Mouse (Mus musculus) kidney, embryonic 14.5 days (tissue): Measurements from ENCODE around the gene Ms4a10. TPM values are rescaled to one million over a fixed set of nuclear protein-coding genes. Genes with fewer than 3 reads are reported as not detected.

Experiments
- ATAC-seq: fragments of 200-750 bp; cut with Nextera tagmentation; 2 replicates; pipeline ENCODE4 v1.8.0; 2017; ENCODE audit warnings: moderate number of reproducible peaks, mild to moderate bottlenecking, moderate TSS enrichment, moderate library complexity; ENCODE audit not compliant: low FRiP score, low TSS enrichment
- H3K27ac ChIP-seq: fragments of 300-500 bp; sonication (generic); 2 replicates; pipeline ENCODE4 v1.5.1; 2014; ENCODE audit warnings: low read depth, mild to moderate bottlenecking, low read length, moderate library complexity, mixed read lengths
- H3K27me3 ChIP-seq: fragments of 300-500 bp; sonication (generic); 2 replicates; pipeline ENCODE4 v1.6.1; 2014; ENCODE audit warnings: mild to moderate bottlenecking, low read length; ENCODE audit not compliant: control insufficient read depth, insufficient read depth
- H3K36me3 ChIP-seq: fragments of 300-500 bp; sonication (generic); 2 replicates; pipeline ENCODE4 v1.6.1; 2014; ENCODE audit warnings: low read length, mixed read lengths; ENCODE audit not compliant: control insufficient read depth, insufficient read depth
- H3K4me1 ChIP-seq: fragments of 300-500 bp; sonication (generic); 2 replicates; pipeline ENCODE4 v1.6.1; 2014; ENCODE audit warnings: low read length, mixed read lengths; ENCODE audit not compliant: control insufficient read depth, insufficient read depth
- H3K4me2 ChIP-seq: fragments of 300-500 bp; sonication (generic); replicated peaks from 2 replicates; pipeline ENCODE4 v1.6.1; 2014; ENCODE audit warnings: low read depth, mild to moderate bottlenecking, low read length
- H3K4me3 ChIP-seq: fragments of 300-500 bp; sonication (generic); 2 replicates; pipeline ENCODE4 v1.5.1; 2014; ENCODE audit warnings: mild to moderate bottlenecking, low read length
- H3K9ac ChIP-seq: fragments of 300-500 bp; sonication (generic); 2 replicates; pipeline ENCODE4 v1.6.1; 2014; ENCODE audit warnings: low read depth, mild to moderate bottlenecking, low read length, moderate library complexity
- H3K9me3 ChIP-seq: fragments of 300-500 bp; sonication (generic); 2 replicates; pipeline ENCODE4 v1.6.1; 2016; ENCODE audit warnings: low read length; ENCODE audit not compliant: control insufficient read depth
- WGBS: fragments of 180-500 bp; shearing (Covaris S2); extraction: QIAGEN DNeasy Blood & Tissue Kit; methylation state at CpG from one replicate; pipeline ENCODE4 v1.1.7; 2014; 5-methylcytosine and 5-hydroxymethylcytosine counted together
- polyA plus RNA-seq: library from polyadenylated mRNA; unstranded; fragments of >200 nt; fragmentation: Nextera tagmentation; extraction: Ambion mirVana; gene quantifications from 2 replicates; pipeline ENCODE4 v1.2.1, GENCODE M21; 2014

Gene Ms4a10
- polyA plus RNA-seq, 1 experiment from 2014 or later, result not detected

- Histone ChIP-seq H3K27ac (no peak overlapping the region), H3K9ac (no peak overlapping the region), H3K9me3 (no peaks in the 10 kb centered on the region), H3K4me2 (no peak overlapping the region), H3K36me3 (no peaks in the 10 kb centered on the region), H3K4me1 (0 out of 2 replicates have a peak, but pooled peaks cover 3% of the 10 kb centered on the region), H3K27me3 (no peaks in the 10 kb centered on the region), H3K4me3 (no peak overlapping the region)
- no peak for ATAC-seq
- WGBS, result 91% methylated on average over 10 of the region's 10 CpGs
Measured at GRCm38 (mm10) chr19:10918321-10918991, 56.0 kb downstream of the Ms4a10 start.

- Histone ChIP-seq H3K27ac (no peak overlapping the region), H3K36me3 (no peaks in the 10 kb centered on the region), H3K27me3 (no peaks in the 10 kb centered on the region), H3K4me2 (no peak overlapping the region), H3K4me3 (no peak overlapping the region), H3K9me3 (no peaks in the 10 kb centered on the region), H3K9ac (no peak overlapping the region), H3K4me1 (0 out of 2 replicates have a peak, but pooled peaks cover 3% of the 10 kb centered on the region)
- WGBS, result 61% methylated on average over 5 of the region's 5 CpGs
- ATAC-seq, result no peak
Measured at GRCm38 (mm10) chr19:10916506-10916905, 58.0 kb downstream of the Ms4a10 start.

- WGBS, result 67% methylated on average over 2 of the region's 2 CpGs
Measured at GRCm38 (mm10) chr19:10914870-10915269, 59.6 kb downstream of the Ms4a10 start.

GRCm38 (mm10) chr19:10914291-10914690 is 60.2 kb downstream of the Ms4a10 start:
- Histone ChIP-seq H3K27me3 (no peaks in the 10 kb centered on the region), H3K4me3 (no peak overlapping the region), H3K4me2 (no peak overlapping the region), H3K36me3 (no peaks in the 10 kb centered on the region), H3K9me3 (no peaks in the 10 kb centered on the region), H3K4me1 (0 out of 2 replicates have a peak, but pooled peaks cover 3% of the 10 kb centered on the region), H3K9ac (no peak overlapping the region; the same call in 1 of the 2 replicates), H3K27ac (no peak overlapping the region)
- 69% methylated on average over 7 of the region's 7 CpGs for WGBS
- no peak for ATAC-seq

More at GRCm38 (mm10) chr19:10914870-10915269, 59.6 kb downstream of the Ms4a10 start:
- Histone ChIP-seq H3K4me3 (no peak overlapping the region), H3K27me3 (no peaks in the 10 kb centered on the region), H3K36me3 (no peaks in the 10 kb centered on the region), H3K9me3 (no peaks in the 10 kb centered on the region), H3K27ac (no peak overlapping the region), H3K4me1 (0 out of 2 replicates have a peak, but pooled peaks cover 3% of the 10 kb centered on the region), H3K9ac (no peak overlapping the region; the same call in 1 of the 2 replicates), H3K4me2 (no peak overlapping the region)
- ATAC-seq, result no peak

Other genes with a start within 250 kb of the Ms4a10 start
- 0.46 and 0.61 TPM in 2 replicates for gene Cd5, start 235.7 kb downstream of the Ms4a10 start, polyA plus RNA-seq
- 0.09 TPM in 1 of 2 replicates, not detected in the other for gene Cd6, start 144.6 kb downstream of the Ms4a10 start, polyA plus RNA-seq
- 0.44 and 0.69 TPM in 2 replicates for gene Slc15a3, start 134.9 kb downstream of the Ms4a10 start, polyA plus RNA-seq
- gene Tmem132a, start 104.7 kb downstream of the Ms4a10 start, polyA plus RNA-seq, result 65.2 and 71.5 TPM in 2 replicates
- 87.6 and 90.9 TPM in 2 replicates for gene Tmem109, start 92.7 kb downstream of the Ms4a10 start, polyA plus RNA-seq
- gene Prpf19, start 79.4 kb downstream of the Ms4a10 start, polyA plus RNA-seq, result 61.0 and 75.7 TPM in 2 replicates
- gene Zp1, start 54.0 kb downstream of the Ms4a10 start, polyA plus RNA-seq, result not detected in 2 replicates
- gene Ptgdr2, start 37.5 kb downstream of the Ms4a10 start, polyA plus RNA-seq, result not detected in 2 replicates
- 26.0 and 32.7 TPM in 2 replicates for gene Ccdc86, start 25.4 kb downstream of the Ms4a10 start, polyA plus RNA-seq
- gene Ms4a15, start 18.6 kb upstream of the Ms4a10 start, polyA plus RNA-seq, result not detected in 2 replicates
- gene Ms4a18, start 43.4 kb upstream of the Ms4a10 start, polyA plus RNA-seq, result not detected in 2 replicates
- gene Ms4a8a, start 106.4 kb upstream of the Ms4a10 start, polyA plus RNA-seq, result not detected in 2 replicates
- gene 1700017D01Rik, start 156.2 kb upstream of the Ms4a10 start, polyA plus RNA-seq, result not detected in 2 replicates
- not detected in 2 replicates for gene 1700025F22Rik, start 190.7 kb upstream of the Ms4a10 start, polyA plus RNA-seq
- gene Ms4a13, start 222.1 kb upstream of the Ms4a10 start, polyA plus RNA-seq, result not detected in 2 replicates